In the genomic region with DNA sequence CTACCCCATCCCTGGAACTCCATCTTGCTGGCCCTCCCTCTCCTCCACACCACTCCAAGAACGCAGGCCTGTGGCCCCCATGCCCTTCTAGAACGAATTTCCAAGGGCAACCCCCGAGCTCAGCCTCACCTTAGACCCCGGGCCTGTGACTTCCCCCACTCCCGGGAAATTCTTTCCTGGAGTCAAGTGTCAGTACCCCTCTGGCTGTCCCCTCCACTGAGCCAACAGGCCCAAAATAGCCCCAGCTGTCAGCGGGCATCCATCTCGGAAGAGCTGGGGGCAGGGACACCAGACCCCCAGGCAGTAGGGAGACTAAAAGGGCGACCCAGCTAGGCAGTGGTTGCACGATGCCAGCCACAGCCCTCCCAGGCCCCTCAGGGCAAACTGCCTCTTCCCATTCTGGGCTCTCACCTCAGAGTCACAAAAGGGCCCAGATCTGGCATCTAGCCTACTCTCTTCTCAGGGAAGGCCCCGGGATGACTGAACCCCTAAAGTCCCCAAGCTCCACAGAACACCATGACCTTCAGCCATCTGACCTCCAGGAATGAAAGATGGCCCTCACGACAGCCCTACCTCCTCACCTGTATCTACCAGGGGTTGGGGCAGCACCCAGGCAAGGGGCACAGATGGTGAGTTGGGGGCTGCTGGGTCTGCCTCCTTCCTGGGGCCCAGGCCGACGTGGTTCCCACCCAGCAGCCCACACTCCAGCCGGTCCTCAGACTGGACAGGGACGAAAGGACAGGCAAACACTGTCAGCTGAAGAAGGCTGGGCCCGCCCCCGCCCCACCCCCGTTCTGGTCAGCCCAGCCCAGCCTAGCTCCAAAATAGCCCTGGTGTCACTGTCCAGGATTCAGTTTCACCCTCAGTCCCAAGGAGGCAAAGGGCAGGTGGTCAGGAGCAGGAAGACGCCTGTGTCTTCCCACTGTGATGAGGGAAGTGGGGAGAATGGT, we compare ENCODE assay signal across 19 mouse cellular contexts. TPM values are rescaled to one million over a fixed set of nuclear protein-coding genes. Genes with fewer than 3 reads are reported as not detected.
DNase-seq lines count a peak whose midpoint lies in the region; ATAC-seq and TF ChIP-seq lines count a peak whose summit lies in the region.
"Had no signal": no experiment of that assay in that cellular context is flagged by ENCODE, and none has a peak within 500 bp of the region (broad histone marks: within the 10 kb centered on the region; RNA-seq: fewer than 3 reads in every experiment).

No protein-coding gene starts in this region.

- no peak overlapping the region for H3K4me3 ChIP-seq in embryonic facial prominence, embryonic 13.5 days
- H3K4me3 ChIP-seq in embryonic facial prominence, embryonic 14.5 days (ENCODE audit: low read depth, low read length), result no peak overlapping the region
- peak overlapping the region; percentile 58 for H3K4me3 ChIP-seq in heart, adult 2 months
- H3K4me3 ChIP-seq in heart, postnatal 0 days (ENCODE audit: low read depth, low read length), result peak overlapping the region; percentile 52
- H3K4me3 ChIP-seq: limb, embryonic 15.5 days; midbrain, embryonic 10.5 days; neural tube, embryonic 12.5 days; stomach, embryonic 15.5 days had no signal

- peak; percentile 94 for TF ChIP-seq POLR2A in heart, adult 2 months (IDR thresholded peaks at IDR 0.05; ENCODE audit: insufficient read depth, low read depth, low read length)

- H3K27ac ChIP-seq in embryonic facial prominence, embryonic 13.5 days, result no peak overlapping the region
- no peak overlapping the region for H3K27ac ChIP-seq in embryonic facial prominence, embryonic 14.5 days (replicated peaks; ENCODE audit: low read depth, low read length)
- peak overlapping the region; percentile 97 for H3K27ac ChIP-seq in heart, adult 2 months
- peak overlapping the region; percentile 99 for H3K27ac ChIP-seq in heart, postnatal 0 days (ENCODE audit: low read depth)
- H3K27ac ChIP-seq: limb, embryonic 15.5 days; midbrain, embryonic 10.5 days; neural tube, embryonic 12.5 days; stomach, embryonic 15.5 days had no signal

- DNase-seq in embryonic facial prominence, embryonic 14.5 days (ENCODE audit: low spot score), result peak; percentile 20
- peak; percentile 56 to 60 for DNase-seq in heart, adult 2 months
- peak; percentile 76 for DNase-seq in heart, postnatal 0 days (ENCODE audit: low spot score)
- DNase-seq in frontal cortex, postnatal 14 days (ENCODE audit: low spot score in 2 of 2), result no peak
- no peak for DNase-seq in lung, postnatal 25 days (ENCODE audit: low spot score)
- DNase-seq: cerebellum, postnatal 14 days; kidney, adult 18-20 months; kidney, postnatal 10 days; lung, adult 18-20 months; lung, postnatal 36 days; spleen, adult 18-20 months had no signal

- intact Hi-C loops in heart, adult 2 months (cut with DNase I), result no loop called here

- TF ChIP-seq EP300 in heart, adult 2 months (IDR thresholded peaks at IDR 0.05; ENCODE audit: insufficient read depth, low read depth, low read length), result no peak
- no peak for TF ChIP-seq EP300 in heart, postnatal 0 days (IDR thresholded peaks at IDR 0.05; ENCODE audit: low read depth)

- ATAC-seq in embryonic facial prominence, embryonic 13.5 days (ENCODE audit: insufficient number of reproducible peaks, insufficient read depth, low FRiP score, low TSS enrichment, low read depth), result no peak
- ATAC-seq in embryonic facial prominence, embryonic 14.5 days (ENCODE audit: low read depth), result 0 out of 2 replicates have a peak, but pooled peaks have one; percentile 24
- ATAC-seq in heart, postnatal 0 days (ENCODE audit: insufficient read depth, low read depth), result peak; percentile 83
- no peak for ATAC-seq in cerebellum, adult (ENCODE audit: insufficient number of reproducible peaks, low FRiP score, low TSS enrichment)
- ATAC-seq: hindbrain, embryonic 16.5 days had no signal

- TF ChIP-seq CTCF in heart, adult 2 months (IDR thresholded peaks at IDR 0.05), result no peak
- TF ChIP-seq CTCF in heart, postnatal 0 days (IDR thresholded peaks at IDR 0.05; ENCODE audit: low read depth), result no peak

- no peaks in the 10 kb centered on the region for H3K36me3 ChIP-seq in embryonic facial prominence, embryonic 13.5 days
- H3K36me3 ChIP-seq in embryonic facial prominence, embryonic 14.5 days (ENCODE audit: control insufficient read depth, insufficient read depth, low read length), result no peaks in the 10 kb centered on the region
- no peaks in the 10 kb centered on the region for H3K36me3 ChIP-seq in heart, adult 2 months (ENCODE audit: control insufficient read depth, insufficient read depth, low read length)
- peaks cover 14% of the 10 kb centered on the region for H3K36me3 ChIP-seq in heart, postnatal 0 days (replicated peaks; ENCODE audit: control insufficient read depth, insufficient read depth, low read length)
- H3K36me3 ChIP-seq: G1E; limb, embryonic 15.5 days; midbrain, embryonic 10.5 days; neural tube, embryonic 12.5 days; stomach, embryonic 15.5 days had no signal

- H3K9ac ChIP-seq in embryonic facial prominence, embryonic 13.5 days, result 0 out of 2 replicates have a peak overlapping the region, but pooled peaks have one; percentile 22
- H3K9ac ChIP-seq in embryonic facial prominence, embryonic 14.5 days (ENCODE audit: low read depth, low read length), result no peak overlapping the region
- H3K9ac ChIP-seq in heart, adult 2 months (ENCODE audit: low read depth, low read length), result peak overlapping the region; percentile 86
- H3K9ac ChIP-seq in heart, postnatal 0 days (replicated peaks; ENCODE audit: low read depth, low read length), result peak overlapping the region; percentile 77
- H3K9ac ChIP-seq: limb, embryonic 15.5 days; neural tube, embryonic 12.5 days; stomach, embryonic 15.5 days had no signal

- no peaks in the 10 kb centered on the region; the same call in 1 of the 2 replicates for H3K79me2 ChIP-seq in heart, adult 2 months (replicated peaks; ENCODE audit: control insufficient read depth, insufficient read depth, low read length)

- no peak overlapping the region for H3K4me2 ChIP-seq in embryonic facial prominence, embryonic 13.5 days
- no peak overlapping the region for H3K4me2 ChIP-seq in embryonic facial prominence, embryonic 14.5 days (ENCODE audit: low read depth, low read length)
- peak overlapping the region; percentile 76 for H3K4me2 ChIP-seq in heart, postnatal 0 days (ENCODE audit: low read depth, low read length)
- H3K4me2 ChIP-seq: limb, embryonic 15.5 days; neural tube, embryonic 12.5 days; stomach, embryonic 15.5 days had no signal

- H3K9me3 ChIP-seq in embryonic facial prominence, embryonic 13.5 days, result no peaks in the 10 kb centered on the region
- no peaks in the 10 kb centered on the region for H3K9me3 ChIP-seq in embryonic facial prominence, embryonic 14.5 days (ENCODE audit: control insufficient read depth, low read length)
- H3K9me3 ChIP-seq in heart, postnatal 0 days (replicated peaks; ENCODE audit: control insufficient read depth, low read length), result no peaks in the 10 kb centered on the region
- H3K9me3 ChIP-seq: limb, embryonic 15.5 days; midbrain, embryonic 10.5 days; neural tube, embryonic 12.5 days; stomach, embryonic 15.5 days had no signal

- H3K27me3 ChIP-seq in embryonic facial prominence, embryonic 13.5 days, result peaks cover 58% of the 10 kb centered on the region
- peaks cover 43% of the 10 kb centered on the region for H3K27me3 ChIP-seq in embryonic facial prominence, embryonic 14.5 days (replicated peaks; ENCODE audit: control insufficient read depth, insufficient read depth, low read length)
- H3K27me3 ChIP-seq in heart, adult 2 months (ENCODE audit: control insufficient read depth, insufficient read depth, low read length), result peaks cover 9% of the 10 kb centered on the region; the same call in 1 of the 2 replicates
- H3K27me3 ChIP-seq in heart, postnatal 0 days (ENCODE audit: control insufficient read depth, insufficient read depth, low read length), result peaks cover 21% of the 10 kb centered on the region

- H3K4me1 ChIP-seq in embryonic facial prominence, embryonic 13.5 days, result peaks cover 13% of the 10 kb centered on the region
- H3K4me1 ChIP-seq in embryonic facial prominence, embryonic 14.5 days (ENCODE audit: control insufficient read depth, insufficient read depth, low read length), result no peaks in the 10 kb centered on the region
- peaks cover 2% of the 10 kb centered on the region; the same call in 1 of the 2 replicates for H3K4me1 ChIP-seq in heart, adult 2 months (ENCODE audit: control insufficient read depth, insufficient read depth, low read length)
- H3K4me1 ChIP-seq in heart, postnatal 0 days (ENCODE audit: control insufficient read depth, insufficient read depth), result peaks cover 34% of the 10 kb centered on the region

- WGBS in embryonic facial prominence, embryonic 13.5 days, result 47% methylated on average over 19 of the region's 19 CpGs
- 51% methylated on average over 18 of the region's 19 CpGs for WGBS in embryonic facial prominence, embryonic 14.5 days
- 45% methylated on average over 19 of the region's 19 CpGs for WGBS in heart, adult 2 months
- 33% methylated on average over 19 of the region's 19 CpGs for WGBS in heart, postnatal 0 days

RNA-seq across cellular contexts. Expression of gene Obscn, which starts 2.6 kb away (rescaled TPM):
- polyA plus RNA-seq in embryonic facial prominence, embryonic 13.5 days (2015; fragmentation: Nextera tagmentation; extraction: Ambion mirVana), result 0.32 and 0.42 TPM in 2 replicates
- polyA plus RNA-seq in embryonic facial prominence, embryonic 14.5 days (2014; fragmentation: Nextera tagmentation; extraction: Ambion mirVana), result 7.9 and 9.2 TPM in 2 replicates
- total RNA-seq in heart, adult 2 months (2021), result 100 to 1,000 TPM; 667 to 894 TPM
- polyA plus RNA-seq in heart, adult 2 months (2012; rRNA removed), result 315 and 368 TPM in 2 replicates
- 225 and 245 TPM in 2 replicates for total RNA-seq in heart, postnatal 0 days (2014; rRNA removed; ENCODE audit: low replicate concordance)
- polyA plus RNA-seq in heart, postnatal 0 days (2015; fragmentation: Nextera tagmentation; extraction: Ambion mirVana), result 106 and 107 TPM in 2 replicates

RNA-seq across cellular contexts. Expression of gene Iba57, which starts 24.7 kb away (rescaled TPM):
- 3.3 and 3.6 TPM in 2 replicates for polyA plus RNA-seq in embryonic facial prominence, embryonic 13.5 days (2015; fragmentation: Nextera tagmentation; extraction: Ambion mirVana)
- 2.5 and 3.1 TPM in 2 replicates for polyA plus RNA-seq in embryonic facial prominence, embryonic 14.5 days (2014; fragmentation: Nextera tagmentation; extraction: Ambion mirVana)
- total RNA-seq in heart, adult 2 months (2021), result 10 to 100 TPM; 14.8 to 17.9 TPM
- polyA plus RNA-seq in heart, adult 2 months (2012; rRNA removed), result 10.6 and 11.8 TPM in 2 replicates
- 10.2 and 12.4 TPM in 2 replicates for total RNA-seq in heart, postnatal 0 days (2014; rRNA removed; ENCODE audit: low replicate concordance)
- polyA plus RNA-seq in heart, postnatal 0 days (2015; fragmentation: Nextera tagmentation; extraction: Ambion mirVana), result 10.7 and 11.0 TPM in 2 replicates

RNA-seq across cellular contexts. Expression of gene Gjc2, which starts 44.2 kb away (rescaled TPM):
- polyA plus RNA-seq in embryonic facial prominence, embryonic 13.5 days (2015; fragmentation: Nextera tagmentation; extraction: Ambion mirVana), result 0.21 and 0.28 TPM in 2 replicates
- polyA plus RNA-seq in embryonic facial prominence, embryonic 14.5 days (2014; fragmentation: Nextera tagmentation; extraction: Ambion mirVana), result 0.29 and 0.60 TPM in 2 replicates
- under 1 TPM; 0.45 to 0.57 TPM for total RNA-seq in heart, adult 2 months (2021)
- 0.72 and 0.73 TPM in 2 replicates for polyA plus RNA-seq in heart, adult 2 months (2012; rRNA removed)
- total RNA-seq in heart, postnatal 0 days (2014; rRNA removed; ENCODE audit: low replicate concordance), result 0.08 and 0.12 TPM in 2 replicates
- 0.63 and 0.75 TPM in 2 replicates for polyA plus RNA-seq in heart, postnatal 0 days (2015; fragmentation: Nextera tagmentation; extraction: Ambion mirVana)
- total RNA-seq: G1E had no signal
- polyA plus RNA-seq: G1E; midbrain, embryonic 10.5 days had no signal

RNA-seq across cellular contexts. Expression of gene Guk1, which starts 53.2 kb away (rescaled TPM):
- polyA plus RNA-seq in embryonic facial prominence, embryonic 13.5 days (2015; fragmentation: Nextera tagmentation; extraction: Ambion mirVana), result 124 and 142 TPM in 2 replicates
- 114 and 126 TPM in 2 replicates for polyA plus RNA-seq in embryonic facial prominence, embryonic 14.5 days (2014; fragmentation: Nextera tagmentation; extraction: Ambion mirVana)
- 100 to 1,000 TPM in 1 of 2 experiments, 10 to 100 TPM in 1; 97.5 to 113 TPM for total RNA-seq in heart, adult 2 months (2021)
- polyA plus RNA-seq in heart, adult 2 months (2012; rRNA removed), result 120 and 127 TPM in 2 replicates
- total RNA-seq in heart, postnatal 0 days (2014; rRNA removed; ENCODE audit: low replicate concordance), result 47.5 and 60.3 TPM in 2 replicates
- polyA plus RNA-seq in heart, postnatal 0 days (2015; fragmentation: Nextera tagmentation; extraction: Ambion mirVana), result 138 and 146 TPM in 2 replicates

Comparison
In these comparisons a context has a peak if more than half of its experiments do, and no peak if none do; other contexts are left out.
1. ATAC-seq: peak in embryonic facial prominence, embryonic 14.5 days (single experiment) and heart, postnatal 0 days (single experiment); none in embryonic facial prominence, embryonic 13.5 days (single experiment) and cerebellum, adult (single experiment).
2. H3K27ac ChIP-seq: peak in heart, adult 2 months (single experiment) and heart, postnatal 0 days (single experiment); none in embryonic facial prominence, embryonic 13.5 days (single experiment) and embryonic facial prominence, embryonic 14.5 days (single experiment).
3. H3K4me3 ChIP-seq: peak in heart, adult 2 months (single experiment) and heart, postnatal 0 days (single experiment); none in embryonic facial prominence, embryonic 13.5 days (single experiment) and embryonic facial prominence, embryonic 14.5 days (single experiment).
4. DNase-seq: peak in embryonic facial prominence, embryonic 14.5 days (single experiment), heart, adult 2 months (2 of 2) and heart, postnatal 0 days (single experiment); none in frontal cortex, postnatal 14 days (0 of 2) and lung, postnatal 25 days (single experiment).
5. RNA of gene Obscn, which starts 2.6 kb away (polyA plus RNA-seq): 315 to 368 TPM in heart, adult 2 months and 106 to 107 TPM in heart, postnatal 0 days; 7.9 to 9.2 TPM in embryonic facial prominence, embryonic 14.5 days and 0.32 to 0.42 TPM in embryonic facial prominence, embryonic 13.5 days; every median in the first group is over 10 times any median in the second.